Mouse (Mus musculus): ENCODE measurements at regions not wholly inside any gene's neighbourhood (a gene's known extent, or its start where the extent isn't known, plus 50 kb on each side); places are given as distances from the start of the nearest gene placed in this dataset.
A peak's percentile ranks its signal among the peaks of the same experiment; 100 is the strongest.

DNA sequence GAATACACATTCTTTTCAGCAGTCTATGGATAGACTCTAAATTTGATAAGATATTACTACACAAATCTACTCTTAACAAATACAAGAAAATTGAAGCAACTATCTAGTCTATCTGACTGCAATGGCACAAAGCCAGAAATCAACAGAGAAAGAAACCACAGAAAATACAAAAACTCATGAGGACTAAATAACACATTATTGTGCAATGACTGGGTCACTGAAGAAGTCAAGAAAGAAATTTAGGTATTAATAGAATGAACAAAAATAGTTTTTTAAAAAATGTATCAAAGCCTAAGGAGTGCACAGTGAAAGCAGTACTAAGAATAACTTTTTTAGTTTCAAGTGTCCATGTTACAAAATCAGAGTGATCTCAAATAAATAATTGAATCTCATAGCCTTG is 202.2 kb downstream of the Mylk4 start:
- no peak for ATAC-seq (ENCODE audit: low FRiP score, low read depth)
- no peak overlapping the region for H3K27ac ChIP-seq (replicated peaks)
- H3K27me3 ChIP-seq = no peaks in the 10 kb centered on the region
- H3K4me1 ChIP-seq (replicated peaks) = no peaks in the 10 kb centered on the region
- H3K9me3 ChIP-seq = no peaks in the 10 kb centered on the region
- H3K4me2 ChIP-seq = no peak overlapping the region
- H3K9ac ChIP-seq = no peak overlapping the region
- H3K4me3 ChIP-seq = no peak overlapping the region
- H3K36me3 ChIP-seq = no peaks in the 10 kb centered on the region

DNA sequence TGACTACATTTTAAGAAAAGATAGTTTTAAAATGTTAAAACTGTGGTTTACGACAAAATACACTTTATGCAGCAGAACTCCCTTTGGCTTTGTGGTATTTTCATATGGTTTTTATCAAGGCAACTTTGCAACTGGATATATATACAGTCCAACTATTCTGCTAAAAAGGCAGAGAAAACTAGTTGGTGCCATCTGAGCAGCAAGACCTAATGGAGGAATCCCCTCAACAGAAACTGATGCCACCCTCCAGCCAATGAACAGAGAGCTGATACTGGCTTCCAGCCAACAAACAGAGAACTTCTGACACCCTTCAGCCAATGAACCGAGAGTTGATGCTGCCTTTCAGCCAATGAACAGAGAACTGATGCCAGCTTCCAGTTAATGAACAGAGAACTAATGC is 215.9 kb downstream of the Mylk4 start:
- H3K27ac ChIP-seq (replicated peaks) = no peak overlapping the region
- no peaks in the 10 kb centered on the region for H3K27me3 ChIP-seq
- H3K9ac ChIP-seq = no peak overlapping the region
- H3K4me2 ChIP-seq = no peak overlapping the region
- no peak overlapping the region for H3K4me3 ChIP-seq
- H3K4me1 ChIP-seq (replicated peaks) = no peaks in the 10 kb centered on the region
- 79% methylated on average over 2 of the region's 2 CpGs for WGBS
- H3K9me3 ChIP-seq = no peaks in the 10 kb centered on the region
- ATAC-seq (ENCODE audit: low FRiP score, low read depth) = no peak
- no peaks in the 10 kb centered on the region for H3K36me3 ChIP-seq

DNA sequence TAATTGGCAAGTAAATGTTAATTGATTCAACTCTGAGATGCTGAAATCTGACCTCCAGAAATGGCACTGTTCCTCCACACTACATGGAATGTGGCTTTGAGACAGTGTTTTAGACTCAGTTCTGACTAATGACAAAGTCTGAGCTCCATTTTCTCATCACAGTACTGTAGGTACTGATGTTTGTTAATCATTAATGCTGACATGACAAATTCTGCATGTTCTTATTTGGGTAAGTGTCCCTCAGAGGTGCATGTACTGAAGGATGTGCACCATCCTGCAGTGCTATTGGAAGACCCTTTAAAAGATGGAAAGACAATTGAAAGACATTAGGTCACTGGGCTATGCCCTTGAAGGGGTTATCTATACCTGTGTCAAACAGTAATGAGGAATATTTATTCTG is 222.1 kb upstream of the Gmds start:
- Histone ChIP-seq H3K4me2 (no peak overlapping the region), H3K9ac (no peak overlapping the region), H3K4me1 (replicated peaks) (no peaks in the 10 kb centered on the region), H3K27me3 (no peaks in the 10 kb centered on the region), H3K9me3 (no peaks in the 10 kb centered on the region), H3K4me3 (no peak overlapping the region), H3K36me3 (no peaks in the 10 kb centered on the region), H3K27ac (replicated peaks) (no peak overlapping the region)
- ATAC-seq (ENCODE audit: low FRiP score, low read depth) = no peak

DNA sequence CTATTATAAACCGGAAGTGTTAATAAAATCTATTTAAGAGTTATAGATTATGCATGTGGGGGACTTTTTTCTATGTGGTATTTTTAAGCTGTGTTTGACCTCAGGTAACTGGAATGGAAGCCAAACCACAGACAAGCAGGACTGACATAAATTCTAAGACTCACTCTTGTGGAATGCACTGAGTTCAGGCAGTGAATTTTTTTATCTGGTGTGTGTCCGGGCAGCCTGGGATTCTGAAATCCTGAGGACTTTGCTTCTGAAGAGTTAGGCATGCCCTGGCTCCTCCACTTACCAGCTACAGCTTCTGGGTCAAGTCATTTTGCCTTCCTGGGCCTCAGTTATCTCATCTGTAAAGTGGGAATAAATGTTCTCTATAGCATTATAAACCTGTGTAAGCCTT is 217.9 kb upstream of the Gmds start:
- no peak for ATAC-seq (ENCODE audit: low FRiP score, low read depth)
- WGBS = 97% methylated on average over 2 of the region's 2 CpGs
- H3K4me2 ChIP-seq = no peak overlapping the region
- no peaks in the 10 kb centered on the region for H3K36me3 ChIP-seq
- no peak overlapping the region for H3K9ac ChIP-seq
- no peak overlapping the region for H3K4me3 ChIP-seq
- H3K9me3 ChIP-seq = no peaks in the 10 kb centered on the region
- H3K4me1 ChIP-seq (replicated peaks) = no peaks in the 10 kb centered on the region
- H3K27ac ChIP-seq (replicated peaks) = no peak overlapping the region
- H3K27me3 ChIP-seq = no peaks in the 10 kb centered on the region

DNA sequence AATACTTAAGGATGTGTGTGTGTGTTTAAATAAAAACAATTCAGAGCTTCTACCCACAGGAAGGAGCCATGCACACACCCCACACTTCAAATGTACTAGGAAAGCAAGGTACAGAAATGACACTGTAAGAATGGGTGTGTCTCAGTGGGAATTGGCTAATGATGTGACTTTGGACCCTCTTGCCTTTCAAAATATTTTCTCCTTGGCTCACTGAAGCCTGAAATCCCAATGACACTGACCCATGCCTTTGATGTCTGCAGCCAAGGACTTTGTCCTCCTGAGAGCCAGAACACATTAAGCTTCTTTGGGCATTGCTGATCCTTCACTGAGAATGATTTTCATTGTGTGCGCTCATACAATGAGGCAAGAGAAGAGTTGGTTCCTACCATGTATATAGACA is 216.5 kb upstream of the Gmds start:
- H3K4me1 ChIP-seq (replicated peaks) = no peaks in the 10 kb centered on the region
- 90% methylated on average over 1 of the region's 1 CpGs for WGBS
- H3K27ac ChIP-seq (replicated peaks) = no peak overlapping the region
- no peaks in the 10 kb centered on the region for H3K9me3 ChIP-seq
- H3K36me3 ChIP-seq = no peaks in the 10 kb centered on the region
- no peaks in the 10 kb centered on the region for H3K27me3 ChIP-seq
- no peak for ATAC-seq (ENCODE audit: low FRiP score, low read depth)
- no peak overlapping the region for H3K4me2 ChIP-seq
- H3K4me3 ChIP-seq = no peak overlapping the region
- no peak overlapping the region for H3K9ac ChIP-seq

DNA sequence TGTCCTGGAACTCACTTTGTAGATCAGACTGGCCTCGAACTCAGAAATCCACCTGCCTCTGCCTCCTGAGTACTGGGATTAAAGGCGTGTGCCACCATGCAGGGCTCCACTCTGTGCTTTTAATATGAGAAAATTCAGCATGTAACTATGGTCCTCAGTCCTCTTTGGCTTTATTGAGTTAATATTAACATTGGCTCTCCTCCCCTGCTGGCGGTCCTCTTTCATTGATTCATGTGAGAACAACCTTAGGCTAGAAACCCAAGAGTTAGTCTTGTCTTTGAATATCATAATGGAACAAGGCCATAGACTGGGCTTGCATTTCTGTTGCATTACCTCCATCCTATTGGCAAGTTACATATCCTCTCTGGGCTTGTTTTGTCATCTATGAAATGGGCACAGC is 216.1 kb upstream of the Gmds start:
- H3K4me1 ChIP-seq (replicated peaks) = no peaks in the 10 kb centered on the region
- WGBS = 96% methylated on average over 3 of the region's 3 CpGs
- H3K9me3 ChIP-seq = no peaks in the 10 kb centered on the region
- no peaks in the 10 kb centered on the region for H3K27me3 ChIP-seq
- no peak for ATAC-seq (ENCODE audit: low FRiP score, low read depth)
- no peak overlapping the region for H3K4me3 ChIP-seq
- H3K9ac ChIP-seq = no peak overlapping the region
- no peaks in the 10 kb centered on the region for H3K36me3 ChIP-seq
- no peak overlapping the region for H3K27ac ChIP-seq (replicated peaks)
- no peak overlapping the region for H3K4me2 ChIP-seq

DNA sequence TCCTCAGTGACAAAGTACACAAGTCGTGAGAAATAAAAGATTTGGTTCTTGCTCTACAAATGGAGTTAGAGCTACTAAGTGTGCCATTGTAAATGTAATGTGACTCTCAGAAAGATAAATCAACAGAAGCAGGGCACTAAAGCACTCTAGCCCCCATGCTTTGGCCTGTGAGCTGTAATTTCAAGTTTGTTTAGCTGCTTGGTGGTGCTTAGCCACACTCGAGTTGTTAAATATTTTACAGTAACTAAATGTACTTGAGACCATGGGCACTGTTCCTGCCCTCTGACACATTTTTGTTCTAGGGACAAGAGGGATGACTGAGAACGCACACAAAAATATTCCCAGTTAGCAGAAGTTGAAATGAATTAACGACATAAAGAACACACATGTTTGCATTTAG is 214.6 kb upstream of the Gmds start:
- Histone ChIP-seq H3K4me3 (no peak overlapping the region), H3K4me1 (replicated peaks) (no peaks in the 10 kb centered on the region), H3K36me3 (no peaks in the 10 kb centered on the region), H3K27ac (replicated peaks) (no peak overlapping the region), H3K4me2 (no peak overlapping the region), H3K9ac (no peak overlapping the region), H3K9me3 (no peaks in the 10 kb centered on the region), H3K27me3 (no peaks in the 10 kb centered on the region)
- no peak for ATAC-seq (ENCODE audit: low FRiP score, low read depth)
- WGBS = 87% methylated on average over 4 of the region's 4 CpGs

DNA sequence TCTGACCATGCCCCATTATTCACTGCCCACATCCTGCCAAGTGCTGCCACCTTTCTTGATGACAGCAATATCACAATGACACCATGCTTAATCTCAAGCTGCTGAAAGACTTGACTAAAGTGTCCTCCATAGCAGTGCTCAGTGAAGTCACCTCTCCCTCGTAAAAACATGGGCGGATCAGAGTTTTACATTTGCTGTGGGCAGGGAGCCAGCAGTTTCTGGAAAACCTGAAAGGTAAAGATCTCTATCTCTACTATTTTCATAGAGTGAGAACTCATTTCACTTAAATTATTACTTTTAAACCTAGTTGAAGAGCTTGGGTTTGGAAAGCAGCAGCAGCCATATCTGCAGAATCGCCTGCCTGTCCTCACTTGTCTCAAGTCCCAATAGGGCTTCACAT is 211.6 kb upstream of the Gmds start:
- H3K27ac ChIP-seq (replicated peaks) = no peak overlapping the region
- no peaks in the 10 kb centered on the region for H3K27me3 ChIP-seq
- 96% methylated on average over 3 of the region's 3 CpGs for WGBS
- no peaks in the 10 kb centered on the region for H3K9me3 ChIP-seq
- ATAC-seq (ENCODE audit: low FRiP score, low read depth) = no peak
- no peaks in the 10 kb centered on the region for H3K36me3 ChIP-seq
- no peak overlapping the region for H3K4me3 ChIP-seq
- no peak overlapping the region for H3K9ac ChIP-seq
- no peaks in the 10 kb centered on the region for H3K4me1 ChIP-seq (replicated peaks)
- no peak overlapping the region for H3K4me2 ChIP-seq

DNA sequence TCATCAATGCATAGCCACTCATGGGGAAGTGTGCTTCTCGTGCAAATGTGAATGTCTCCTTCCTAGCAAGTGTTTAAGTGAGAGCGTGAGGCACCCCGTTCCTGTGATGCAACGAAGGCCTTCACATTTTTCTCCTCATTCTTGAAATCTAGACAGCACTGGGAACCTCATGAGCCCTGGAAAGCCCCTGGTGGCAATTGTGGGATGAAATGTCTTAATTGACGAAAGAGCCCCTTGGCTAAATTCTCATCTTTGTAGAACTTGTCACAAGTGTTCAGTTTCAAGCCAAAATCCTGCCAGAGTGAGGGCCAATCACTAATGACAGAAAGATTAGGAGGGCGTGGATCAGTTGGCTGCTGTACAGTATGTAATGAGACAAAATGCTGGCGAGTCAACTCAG is 208.6 kb upstream of the Gmds start:
- Histone ChIP-seq H3K36me3 (no peaks in the 10 kb centered on the region), H3K9me3 (no peaks in the 10 kb centered on the region), H3K27me3 (no peaks in the 10 kb centered on the region), H3K4me2 (no peak overlapping the region), H3K9ac (no peak overlapping the region), H3K4me1 (replicated peaks) (no peaks in the 10 kb centered on the region), H3K4me3 (no peak overlapping the region), H3K27ac (replicated peaks) (no peak overlapping the region)
- WGBS = 84% methylated on average over 7 of the region's 7 CpGs
- ATAC-seq (ENCODE audit: low FRiP score, low read depth) = no peak

DNA sequence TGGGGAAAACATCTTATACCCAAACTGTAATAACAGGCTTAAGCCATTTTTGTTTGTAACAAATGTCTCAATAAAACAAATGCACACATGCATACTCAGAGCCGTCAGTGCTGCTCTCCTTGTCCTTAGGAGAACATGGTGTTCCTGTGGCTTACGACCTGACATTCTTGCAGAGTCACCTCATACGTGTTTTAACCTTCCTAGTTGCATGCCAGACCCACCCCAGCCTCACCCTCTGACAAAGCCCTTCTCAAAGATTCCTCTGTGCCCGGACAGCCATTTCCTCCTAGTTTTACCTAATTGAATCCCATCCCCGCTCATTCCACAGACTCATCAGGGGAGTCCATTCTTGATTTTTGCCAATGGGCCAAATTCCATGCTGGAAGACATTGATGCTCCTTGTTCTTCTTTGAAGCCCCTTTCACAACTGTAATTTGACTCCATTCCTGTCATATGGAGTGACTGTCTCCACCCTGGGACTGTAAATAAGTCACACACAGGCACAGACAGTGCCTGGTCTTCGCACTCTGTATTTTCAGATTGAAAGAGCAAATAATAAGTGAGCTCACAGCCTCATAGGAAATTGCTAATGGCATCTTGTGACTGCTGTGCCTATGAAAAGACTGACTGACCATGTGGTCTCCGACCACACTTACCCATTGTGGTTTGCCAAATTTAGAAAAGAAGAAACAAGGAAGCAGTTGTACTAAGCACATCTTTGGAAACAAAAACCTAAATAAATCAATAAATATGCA is 206.6 kb upstream of the Gmds start:
- peak; percentile 38; the same call in 1 of the 2 replicates for ATAC-seq (ENCODE audit: low FRiP score, low read depth)

DNA sequence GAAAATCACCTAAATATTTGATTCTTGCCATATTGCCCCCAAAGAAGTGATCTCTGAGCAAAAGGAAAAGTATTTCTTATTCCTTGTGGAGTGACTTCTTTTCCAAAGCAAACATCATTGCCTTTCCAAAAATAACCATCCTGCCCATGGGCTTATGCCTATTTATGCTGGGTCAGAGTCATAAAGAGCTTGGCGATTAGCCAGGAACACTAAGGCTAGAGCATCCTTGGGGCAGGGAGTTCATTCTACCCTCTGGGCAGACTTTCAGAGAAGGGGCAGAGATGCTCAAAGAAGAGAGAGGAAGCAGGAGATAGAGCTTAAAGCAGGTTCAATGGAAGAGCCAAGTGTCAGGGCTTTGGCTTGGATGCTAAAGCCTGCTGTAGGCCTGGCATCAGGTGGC is 203.1 kb upstream of the Gmds start:
- 89% methylated on average over 1 of the region's 1 CpGs for WGBS
- Histone ChIP-seq H3K27me3 (no peaks in the 10 kb centered on the region), H3K9me3 (no peaks in the 10 kb centered on the region), H3K4me2 (no peak overlapping the region), H3K27ac (replicated peaks) (no peak overlapping the region), H3K4me3 (no peak overlapping the region), H3K36me3 (no peaks in the 10 kb centered on the region), H3K9ac (no peak overlapping the region), H3K4me1 (replicated peaks) (no peaks in the 10 kb centered on the region)
- ATAC-seq (ENCODE audit: low FRiP score, low read depth) = no peak

More for the DNA sequence above, 206.6 kb upstream of the Gmds start:
- H3K4me3 ChIP-seq = no peak overlapping the region
- H3K27me3 ChIP-seq = no peaks in the 10 kb centered on the region
- no peak overlapping the region for H3K27ac ChIP-seq (replicated peaks)
- H3K9me3 ChIP-seq = no peaks in the 10 kb centered on the region
- H3K4me1 ChIP-seq (replicated peaks) = no peaks in the 10 kb centered on the region
- WGBS = 73% methylated on average over 7 of the region's 7 CpGs
- H3K36me3 ChIP-seq = no peaks in the 10 kb centered on the region
- H3K4me2 ChIP-seq = no peak overlapping the region
- no peak overlapping the region for H3K9ac ChIP-seq

DNA sequence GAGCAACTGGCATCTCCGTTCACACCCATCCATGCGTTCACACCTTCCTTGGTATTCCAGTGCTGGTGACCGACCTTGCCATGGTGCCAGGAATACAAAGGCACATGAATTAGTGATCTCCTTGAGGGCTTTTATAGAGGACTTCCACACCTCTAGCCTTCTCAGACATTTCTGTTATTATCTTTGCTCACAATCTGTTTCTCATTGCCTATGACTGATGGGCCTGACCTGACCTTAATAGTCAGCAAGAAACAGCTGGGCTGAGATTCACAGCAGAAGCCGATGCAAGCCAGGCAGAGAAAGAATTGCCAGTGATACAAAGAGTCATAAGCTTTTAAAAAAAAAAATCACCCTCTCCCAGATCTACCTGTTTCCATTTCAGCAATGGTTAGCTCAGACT is 197.7 kb upstream of the Gmds start:
- no peak overlapping the region for H3K4me2 ChIP-seq
- no peak overlapping the region for H3K27ac ChIP-seq (replicated peaks)
- WGBS = 82% methylated on average over 4 of the region's 4 CpGs
- no peak overlapping the region for H3K9ac ChIP-seq
- no peak overlapping the region for H3K4me3 ChIP-seq
- H3K4me1 ChIP-seq (replicated peaks) = no peaks in the 10 kb centered on the region
- H3K36me3 ChIP-seq = no peaks in the 10 kb centered on the region
- no peaks in the 10 kb centered on the region for H3K27me3 ChIP-seq
- ATAC-seq (ENCODE audit: low FRiP score, low read depth) = no peak
- H3K9me3 ChIP-seq = no peaks in the 10 kb centered on the region

DNA sequence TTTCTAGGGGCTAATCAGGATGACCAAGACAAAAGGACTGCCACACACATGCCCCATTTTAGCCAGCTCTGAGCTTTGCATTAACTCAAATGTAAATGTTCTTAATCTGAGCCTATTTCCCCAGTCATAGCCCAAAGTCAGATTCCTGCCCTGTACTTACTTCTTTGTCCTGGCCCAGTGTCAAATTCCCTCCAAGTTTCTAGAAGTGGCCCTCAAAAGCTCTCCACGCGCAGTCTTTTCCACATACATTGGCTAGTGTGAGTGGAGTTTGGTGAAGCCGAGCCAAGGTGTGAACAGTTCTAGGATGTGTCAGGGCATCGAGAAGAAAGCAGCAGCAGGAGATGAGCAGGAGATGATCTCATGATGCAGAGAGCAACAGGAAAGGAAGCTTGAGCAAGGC is 197.1 kb upstream of the Gmds start:
- Histone ChIP-seq H3K9ac (no peak overlapping the region), H3K4me3 (no peak overlapping the region), H3K4me2 (no peak overlapping the region), H3K36me3 (no peaks in the 10 kb centered on the region), H3K9me3 (no peaks in the 10 kb centered on the region), H3K4me1 (replicated peaks) (no peaks in the 10 kb centered on the region), H3K27me3 (no peaks in the 10 kb centered on the region), H3K27ac (replicated peaks) (no peak overlapping the region)
- no peak for ATAC-seq (ENCODE audit: low FRiP score, low read depth)
- WGBS = 94% methylated on average over 4 of the region's 4 CpGs

Data from hindbrain, embryonic 15.5 days (tissue).